Mouse (Mus musculus) spleen, embryonic (tissue): ENCODE results near the gene Hist2h2ac.
"Not testable (repeated sequence)": the region's sequence is repeated elsewhere in the genome, so short reads cannot be mapped to it uniquely, and the experiment has no call there.

ENCODE experiments used
- CTCF ChIA-PET: fragments of 350-600 bp; sonication (Branson Sonifier 250); formaldehyde crosslinking; loops from one replicate; lab custom pipeline; 2022; lab: Charles Lee

The Hist2h2ac gene

DNA sequence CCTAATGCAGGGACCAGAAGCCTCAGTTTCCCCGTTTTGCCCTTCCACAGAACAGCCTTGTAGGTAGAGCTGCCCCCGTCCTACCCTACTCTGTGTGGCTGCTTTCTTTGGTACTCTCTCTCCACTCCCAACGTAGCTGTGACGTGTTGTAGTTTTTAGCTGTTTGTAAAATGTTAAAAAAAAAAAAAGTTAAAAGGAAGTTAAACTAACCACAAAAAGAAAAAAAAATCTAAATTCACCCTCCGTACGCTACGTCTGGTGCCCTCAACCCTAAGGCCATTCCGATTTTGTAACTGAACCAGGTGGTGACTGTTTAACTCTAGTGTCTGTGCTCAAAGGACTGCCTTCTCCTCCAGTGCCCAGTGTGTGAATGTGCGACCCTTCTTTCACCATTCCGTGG lies 25.7 kb downstream of the Hist2h2ac start:
- CTCF ChIA-PET: no interaction called here

DNA sequence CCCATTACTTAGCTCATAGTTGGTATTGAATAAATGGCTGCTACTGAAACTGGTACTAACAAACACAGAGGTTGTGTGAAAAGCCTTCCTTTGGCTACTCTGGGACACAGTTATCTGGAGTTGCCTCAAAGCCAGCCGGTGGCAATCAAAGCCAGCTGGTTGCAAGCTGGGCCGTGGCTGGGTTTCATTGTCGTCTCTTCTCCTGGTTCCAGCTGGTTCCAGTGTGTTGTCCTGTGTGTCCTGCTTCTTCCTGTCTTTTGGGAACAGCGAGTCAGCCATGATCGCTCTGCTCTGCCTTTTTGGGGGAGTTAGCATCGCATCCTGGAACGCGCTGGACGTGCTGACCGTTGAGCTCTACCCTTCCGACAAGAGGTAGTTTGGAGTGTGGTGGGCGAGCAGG lies 27.7 kb downstream of the Hist2h2ac start:
- CTCF ChIA-PET: no interaction called here

DNA sequence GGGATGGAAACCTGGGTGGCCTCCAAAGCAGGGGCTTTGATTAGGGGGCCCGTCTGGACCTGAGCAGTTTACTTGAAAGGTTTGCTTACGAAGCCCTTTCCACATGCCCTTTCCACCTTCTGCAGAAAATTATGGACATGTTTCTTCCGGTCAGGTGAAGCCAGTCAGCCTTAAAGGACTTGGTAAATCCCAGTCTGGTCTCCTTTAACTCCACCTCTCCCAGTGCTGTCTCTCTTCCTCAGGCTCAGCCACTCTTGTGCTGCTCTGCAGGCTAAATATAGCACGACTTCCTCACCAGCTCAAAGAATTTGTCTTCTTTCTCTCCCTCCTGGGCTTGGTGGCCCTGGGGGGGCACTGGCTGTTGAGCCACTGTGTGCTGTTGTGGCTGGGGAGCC lies 38.3 kb downstream of the Hist2h2ac start:
- CTCF ChIA-PET: no interaction called here

DNA sequence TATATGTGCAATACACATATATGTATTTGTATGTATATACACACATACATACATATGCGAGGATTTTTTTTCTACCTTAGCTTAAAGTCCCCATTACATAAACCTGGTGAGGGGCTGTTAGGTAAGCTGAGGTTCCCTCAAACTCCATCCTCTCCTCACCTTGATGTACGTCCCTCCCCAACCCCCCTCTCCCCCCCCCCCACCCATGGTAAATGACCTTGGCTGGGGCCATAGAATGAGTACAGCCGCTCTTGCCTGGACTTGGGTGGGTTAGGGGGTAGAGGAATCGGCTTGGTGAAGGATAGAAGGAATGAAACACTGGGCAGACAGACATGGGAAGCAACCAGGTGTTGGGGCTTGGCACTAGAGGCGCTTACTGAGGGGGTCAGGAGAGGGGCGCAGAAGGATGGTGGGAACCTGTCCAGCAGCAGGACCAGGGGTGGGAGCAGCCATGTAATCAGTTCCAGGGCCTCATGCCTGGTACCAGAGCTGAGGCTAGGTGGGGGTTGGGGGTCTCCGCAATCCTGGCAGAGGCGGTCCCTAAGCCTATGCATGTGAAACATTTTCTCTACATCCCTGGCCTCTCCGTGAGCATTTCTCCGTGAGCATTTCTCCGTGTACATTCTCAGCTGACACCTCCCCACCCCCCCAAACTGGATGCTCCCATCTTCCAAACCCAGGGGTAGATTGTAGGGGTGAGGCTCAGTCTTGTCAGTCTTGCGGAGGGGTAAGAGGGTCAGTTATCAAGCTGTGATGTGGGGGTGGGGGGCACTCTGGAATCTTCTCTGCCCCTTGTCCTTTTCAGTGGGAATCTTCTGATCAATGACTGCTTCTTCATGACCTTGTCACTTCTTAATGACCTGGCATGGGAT lies 38.9 kb downstream of the Hist2h2ac start:
- CTCF ChIA-PET: interaction anchor here (0.6 kb wide), 1 partner anchor 317 kb away, joined by 3 read pairs; no protein-coding TSS in a partner anchor

DNA sequence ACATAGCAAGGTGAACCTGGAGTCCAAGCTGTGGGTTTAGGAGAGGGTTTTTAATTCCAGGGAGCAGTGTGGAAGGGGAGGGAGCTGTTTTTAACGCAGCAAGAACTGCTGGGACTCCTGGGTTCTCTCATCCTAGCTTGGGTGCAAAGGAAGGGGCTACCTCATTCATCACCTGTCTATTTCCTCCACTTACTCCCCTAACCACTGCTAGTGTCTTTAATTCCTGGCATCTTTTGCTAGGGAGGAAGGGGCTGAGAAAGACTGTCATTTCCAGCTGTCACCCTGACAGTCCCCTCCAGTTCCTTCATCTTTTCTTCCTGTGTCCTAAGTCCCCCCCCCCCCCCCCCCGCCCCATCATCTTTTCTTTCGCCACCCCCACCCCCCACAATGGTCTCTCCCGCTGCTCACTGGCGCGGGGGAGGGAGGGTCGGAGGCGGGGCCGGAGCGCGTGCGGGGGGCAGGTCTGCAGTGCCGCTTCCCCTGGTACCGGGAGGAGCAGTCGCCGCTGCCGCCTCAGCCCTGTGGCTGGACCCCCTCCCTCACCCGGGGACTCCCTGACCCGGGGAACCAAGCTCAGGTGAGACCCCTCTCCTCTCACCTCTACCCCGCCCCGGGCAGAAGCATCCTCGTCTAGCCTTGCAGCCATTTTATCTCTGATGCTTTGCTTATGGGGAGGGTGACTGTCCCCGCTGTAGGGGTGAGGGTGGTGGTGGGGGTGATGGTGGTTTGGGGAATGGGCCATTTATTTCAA lies 39.8 kb downstream of the Hist2h2ac start, which contains the start of gene Sv2a:
Gene Sv2a, plus strand, starts transcription at position 425 of the 751 bp plus-strand sequence.
- CTCF ChIA-PET: interaction anchor here (0.6 kb wide), 1 partner anchor 317 kb away, joined by 3 read pairs; no protein-coding TSS in a partner anchor

DNA sequence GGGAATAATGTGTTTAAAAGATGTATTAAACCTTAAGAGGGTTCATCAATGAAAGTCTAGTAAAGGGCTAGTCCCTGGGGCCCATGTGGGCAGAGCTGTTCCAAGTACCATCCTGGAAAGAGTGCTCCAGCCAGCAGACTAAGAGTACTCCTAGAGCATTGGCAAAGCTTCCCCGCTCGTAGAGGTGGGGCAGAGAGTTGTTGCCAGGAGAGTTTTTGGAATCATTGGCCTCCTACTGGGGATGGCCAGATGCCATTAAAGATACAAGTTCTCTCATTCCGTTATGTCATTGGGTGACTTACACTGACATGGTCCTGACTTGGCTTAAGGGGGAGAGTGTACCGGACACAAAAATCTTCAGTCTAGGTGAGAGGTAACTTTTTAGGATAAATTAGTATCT lies 41.1 kb downstream of the Hist2h2ac start:
- CTCF ChIA-PET: interaction anchor here (0.9 kb wide), 1 partner anchor 17 kb away, joined by 3 read pairs; the partner anchor contains the start of gene Mtmr11

DNA sequence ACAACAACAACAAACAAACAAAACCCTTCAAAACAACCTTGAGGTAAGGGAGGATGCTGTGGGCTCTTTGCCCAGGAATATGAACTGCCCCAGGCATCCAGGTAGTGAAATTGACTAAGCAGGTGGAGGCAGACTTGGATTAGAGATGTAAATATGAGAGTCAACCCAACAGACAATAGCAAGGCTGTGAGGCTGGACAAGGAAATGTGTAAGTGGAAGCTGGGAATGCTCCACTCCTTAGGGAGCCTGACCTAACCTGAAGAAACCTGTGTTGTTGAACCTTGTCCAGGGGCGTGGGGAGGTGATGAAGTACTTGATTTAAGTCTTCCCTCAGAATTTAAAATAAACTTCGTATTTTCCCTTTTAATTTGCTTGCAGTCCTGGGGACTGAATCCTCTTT lies 41.8 kb downstream of the Hist2h2ac start:
- CTCF ChIA-PET: interaction anchor here (0.9 kb wide), 1 partner anchor 17 kb away, joined by 3 read pairs; the partner anchor contains the start of gene Mtmr11

DNA sequence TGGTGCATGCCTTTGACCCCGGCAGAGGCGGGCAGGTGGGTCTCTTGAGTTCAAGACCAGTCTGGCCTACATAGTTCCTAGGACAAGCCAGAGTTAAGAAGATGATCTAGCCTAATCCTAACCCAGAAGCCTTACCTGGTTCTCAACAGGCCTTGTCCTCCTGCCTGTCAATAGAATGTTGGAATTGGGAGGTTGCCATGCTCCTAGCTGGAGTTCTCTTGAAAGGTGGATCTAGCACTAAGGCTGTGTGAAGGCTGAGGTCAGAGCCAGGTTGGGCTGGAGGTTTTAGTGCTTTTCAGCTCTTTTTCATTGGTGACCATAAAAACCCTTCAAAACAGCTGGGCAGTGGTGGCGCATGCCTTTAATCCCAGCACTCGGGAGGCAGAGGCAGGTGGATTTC lies 42.3 kb downstream of the Hist2h2ac start:
- CTCF ChIA-PET: no interaction called here

DNA sequence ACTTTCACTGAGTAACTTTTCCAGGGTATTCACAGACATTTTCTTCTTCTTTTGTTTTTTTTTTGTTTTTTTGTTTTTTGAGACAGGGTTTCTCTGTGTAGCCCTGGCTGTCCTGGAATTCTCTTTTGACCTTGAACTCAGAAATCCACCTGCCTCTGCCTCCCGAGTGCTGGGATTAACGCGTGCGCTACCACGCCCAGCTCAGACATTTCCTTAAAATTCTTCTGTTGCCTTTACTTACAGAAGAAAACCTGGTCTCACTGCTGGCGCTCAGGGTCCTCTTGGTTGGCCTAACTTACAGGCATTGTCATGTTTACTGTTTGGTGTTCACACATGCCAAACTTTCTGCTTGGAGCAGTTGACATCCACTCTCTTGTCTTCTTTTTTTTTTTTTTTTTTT lies 45.4 kb downstream of the Hist2h2ac start:
- CTCF ChIA-PET: interaction anchor here (0.6 kb wide), 1 partner anchor 33 kb away, joined by 5 read pairs; no protein-coding TSS in a partner anchor

DNA sequence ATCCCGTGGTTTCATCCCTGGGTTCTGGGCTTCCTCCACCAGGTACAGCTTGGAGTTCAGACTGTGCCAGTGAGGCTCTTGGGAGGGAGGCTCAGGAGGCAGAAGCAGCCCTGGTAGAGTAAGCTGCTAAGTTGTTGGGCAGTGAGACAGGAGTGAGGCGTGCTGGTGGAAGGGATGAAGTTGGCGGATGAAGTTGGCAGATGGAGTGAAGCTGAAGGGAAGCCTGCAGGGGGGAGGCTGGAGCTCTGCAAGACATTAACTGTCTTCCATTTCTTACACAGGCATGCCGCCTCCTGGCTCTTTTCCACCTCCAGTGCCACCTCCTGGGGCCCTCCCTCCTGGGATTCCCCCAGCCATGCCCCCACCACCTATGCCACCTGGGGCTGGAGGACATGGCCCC lies 46.6 kb downstream of the Hist2h2ac start:
- CTCF ChIA-PET: not testable (repeated sequence)

DNA sequence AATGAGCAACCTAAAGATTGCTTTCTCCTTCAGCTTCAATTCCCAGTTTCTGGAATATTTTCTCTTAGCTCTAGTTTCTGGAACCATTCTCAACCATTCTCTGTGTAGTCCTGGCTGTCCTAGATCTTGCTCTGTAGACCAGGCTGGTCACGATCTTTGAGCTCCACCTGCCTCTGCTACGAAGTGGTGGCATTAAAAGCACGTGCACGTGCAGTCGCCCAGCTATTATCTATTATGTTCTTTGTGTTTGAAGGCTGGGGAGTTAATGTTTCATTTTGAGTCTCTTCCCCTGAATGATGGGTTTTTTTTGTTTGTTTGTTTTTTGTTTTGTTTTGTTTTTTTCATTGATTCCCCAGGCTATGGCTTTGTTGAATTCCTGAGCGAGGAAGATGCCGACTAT lies 47.5 kb downstream of the Hist2h2ac start:
- CTCF ChIA-PET: no interaction called here

DNA sequence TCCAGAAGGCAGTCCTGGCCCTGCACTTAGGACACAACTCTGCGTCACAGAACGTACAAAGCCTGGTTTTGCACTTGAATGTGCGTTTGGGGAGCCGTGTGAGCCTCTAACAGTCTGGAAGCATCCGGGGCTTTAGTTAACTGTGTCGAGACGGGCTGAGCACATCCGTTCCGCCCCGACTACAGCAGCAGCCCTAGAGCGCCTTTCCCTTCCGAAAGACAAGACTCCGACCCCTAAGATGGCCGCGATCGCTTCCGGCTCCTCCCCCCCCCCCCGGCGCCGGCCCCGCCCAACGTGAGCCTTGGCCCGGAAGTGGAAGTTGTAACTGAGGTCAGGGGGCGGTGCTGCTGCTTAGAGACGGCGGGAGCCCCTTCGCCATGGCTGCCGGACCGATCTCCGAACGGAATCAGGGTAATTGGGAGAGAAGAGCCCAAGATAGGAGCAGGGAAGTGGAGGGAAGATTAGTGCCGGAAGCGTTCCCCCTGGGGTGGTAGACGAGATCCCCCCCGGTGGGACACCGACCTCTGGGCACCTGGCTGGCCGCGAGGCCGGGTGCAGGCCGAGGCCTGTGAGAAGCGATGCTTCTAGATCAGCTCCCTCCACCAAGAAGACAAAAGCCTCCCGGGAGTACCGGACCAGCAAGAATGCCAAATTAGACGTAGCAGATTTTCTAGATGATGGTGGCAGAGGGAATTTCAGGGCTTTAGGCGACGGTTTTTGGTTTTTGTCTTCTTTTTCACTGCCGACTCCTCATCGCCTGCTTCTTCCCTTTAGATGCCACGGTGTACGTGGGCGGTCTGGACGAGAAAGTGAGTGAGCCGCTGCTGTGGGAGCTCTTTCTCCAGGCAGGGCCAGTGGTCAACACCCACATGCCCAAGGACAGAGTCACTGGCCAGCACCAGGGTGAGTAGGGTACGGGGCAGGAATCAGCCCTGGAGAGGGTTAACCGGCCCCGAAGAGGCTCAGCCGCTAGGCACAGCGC lies 48.2 kb downstream of the Hist2h2ac start, which contains the start of gene Sf3b4:
Gene Sf3b4, plus strand, starts transcription at position 136 of the 982 bp plus-strand sequence.
- CTCF ChIA-PET: no interaction called here

DNA sequence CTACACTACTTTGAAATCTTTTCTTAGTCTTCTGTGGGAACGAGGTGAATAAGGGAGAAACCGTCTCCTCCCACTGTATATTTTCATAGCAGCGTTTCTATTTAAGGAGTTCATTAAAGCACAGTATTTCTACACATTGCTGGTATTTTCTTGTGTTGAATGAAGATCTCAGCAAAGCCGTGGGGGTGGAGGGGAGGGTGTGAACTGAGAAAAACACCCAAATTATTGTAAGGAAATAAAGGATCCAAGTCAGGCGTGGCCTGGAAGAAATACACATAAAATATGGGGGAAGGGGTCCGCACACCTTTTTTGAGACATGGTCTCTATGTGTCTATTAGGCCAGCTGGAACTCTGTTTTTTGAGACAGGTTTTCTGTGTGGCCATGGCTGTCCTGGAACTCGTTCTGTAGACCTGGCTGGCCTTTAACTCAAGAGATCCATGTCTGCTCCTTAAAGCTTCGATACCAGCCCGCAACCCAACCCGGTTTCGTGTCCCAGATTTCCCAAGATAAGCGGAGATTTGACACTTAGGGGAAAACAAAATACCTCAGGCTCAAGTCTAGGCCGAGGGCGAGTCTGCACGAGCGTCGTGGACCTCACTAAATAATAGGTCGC lies 49.0 kb downstream of the Hist2h2ac start:
- CTCF ChIA-PET: no interaction called here

DNA sequence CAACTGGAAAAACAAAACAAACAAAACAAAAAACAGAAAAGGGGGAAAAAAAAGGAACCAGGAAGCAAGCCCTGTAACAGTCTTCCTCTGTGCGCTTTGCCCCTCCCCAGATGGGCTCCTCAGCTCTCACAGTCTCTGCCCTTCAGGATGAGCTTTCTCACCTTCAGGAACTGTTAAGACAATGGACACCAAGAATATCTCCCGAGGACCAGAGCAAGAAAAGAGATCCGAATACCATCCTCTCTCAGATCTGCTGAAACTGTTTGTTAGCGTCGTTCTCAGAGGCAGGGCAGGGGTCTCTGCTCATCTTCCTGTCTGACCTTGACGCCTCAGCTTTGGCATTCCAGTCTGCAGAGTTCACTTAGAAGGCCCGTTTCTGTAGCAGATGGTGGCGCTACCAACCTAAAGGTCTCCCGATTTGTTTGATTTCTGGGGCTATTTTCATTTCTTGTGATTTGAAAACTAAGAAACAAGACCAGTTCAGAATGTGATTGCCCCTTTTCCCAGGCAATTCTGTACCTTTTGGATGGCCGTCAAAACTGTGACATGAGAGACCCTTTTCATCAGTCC lies 49.6 kb downstream of the Hist2h2ac start:
- CTCF ChIA-PET: interaction anchor here (1.4 kb wide), 1 partner anchor 23 kb away, joined by 3 read pairs; no protein-coding TSS in a partner anchor
